Mouse (Mus musculus): Measurements from ENCODE around the gene Ptpre. TPM values are rescaled to one million over a fixed set of nuclear protein-coding genes. Genes with fewer than 3 reads are reported as not detected.

Ptpre gene
- polyA plus RNA-seq, 1 experiment from 2014 or later = 2.3 TPM

- no peak overlapping the region for H3K27ac ChIP-seq (ENCODE audit: low read depth)
- H3K27me3 ChIP-seq (replicated peaks; ENCODE audit: control insufficient read depth, insufficient read depth, low read length) = no peaks in the 10 kb centered on the region
- H3K9ac ChIP-seq (ENCODE audit: low read length) = no peak overlapping the region
- no peak for ATAC-seq (replicated peaks; ENCODE audit: low FRiP score, low TSS enrichment, low read depth)
- DNase-seq (ENCODE audit: low spot score) = no peak
- no peaks in the 10 kb centered on the region for H3K9me3 ChIP-seq (ENCODE audit: control insufficient read depth, low read length)
- WGBS = 77% methylated on average over 8 of the region's 8 CpGs
- H3K4me1 ChIP-seq (replicated peaks; ENCODE audit: control insufficient read depth, insufficient read depth, low read length) = peaks cover 2% of the 10 kb centered on the region; the same call in 1 of the 2 replicates
- H3K36me3 ChIP-seq (ENCODE audit: control insufficient read depth, insufficient read depth, low read length) = no peaks in the 10 kb centered on the region
- H3K4me2 ChIP-seq (ENCODE audit: low read length) = no peak overlapping the region
- H3K4me3 ChIP-seq (ENCODE audit: low read depth, low read length) = no peak overlapping the region
Measured at GRCm38 (mm10) chr7:135588620-135589309, 51.5 kb downstream of the Ptpre start.

GRCm38 (mm10) chr7:135591461-135591860 lies 54.2 kb downstream of the Ptpre start:
- no peak overlapping the region for H3K4me2 ChIP-seq (ENCODE audit: low read length)
- H3K4me1 ChIP-seq (replicated peaks; ENCODE audit: control insufficient read depth, insufficient read depth, low read length) = peaks cover 13% of the 10 kb centered on the region; the same call in 1 of the 2 replicates
- ATAC-seq (replicated peaks; ENCODE audit: low FRiP score, low TSS enrichment, low read depth) (no peak), DNase-seq (ENCODE audit: low spot score) (no peak)
- 87% methylated on average over 2 of the region's 2 CpGs for WGBS
- no peaks in the 10 kb centered on the region for H3K36me3 ChIP-seq (ENCODE audit: control insufficient read depth, insufficient read depth, low read length)
- H3K9ac ChIP-seq (ENCODE audit: low read length) = no peak overlapping the region
- no peaks in the 10 kb centered on the region for H3K9me3 ChIP-seq (ENCODE audit: control insufficient read depth, low read length)
- no peak overlapping the region for H3K27ac ChIP-seq (ENCODE audit: low read depth)
- no peak overlapping the region for H3K4me3 ChIP-seq (ENCODE audit: low read depth, low read length)
- no peaks in the 10 kb centered on the region for H3K27me3 ChIP-seq (replicated peaks; ENCODE audit: control insufficient read depth, insufficient read depth, low read length)

GRCm38 (mm10) chr7:135593286-135593685 lies 56.0 kb downstream of the Ptpre start:
- no peak overlapping the region for H3K4me3 ChIP-seq (ENCODE audit: low read depth, low read length)
- ATAC-seq (replicated peaks; ENCODE audit: low FRiP score, low TSS enrichment, low read depth) = no peak
- no peaks in the 10 kb centered on the region for H3K9me3 ChIP-seq (ENCODE audit: control insufficient read depth, low read length)
- H3K27ac ChIP-seq (ENCODE audit: low read depth) = no peak overlapping the region
- H3K4me2 ChIP-seq (ENCODE audit: low read length) = no peak overlapping the region
- no peak overlapping the region for H3K9ac ChIP-seq (ENCODE audit: low read length)
- WGBS = 66% methylated on average over 5 of the region's 5 CpGs
- no peaks in the 10 kb centered on the region for H3K27me3 ChIP-seq (replicated peaks; ENCODE audit: control insufficient read depth, insufficient read depth, low read length)
- H3K36me3 ChIP-seq (ENCODE audit: control insufficient read depth, insufficient read depth, low read length) = no peaks in the 10 kb centered on the region
- H3K4me1 ChIP-seq (replicated peaks; ENCODE audit: control insufficient read depth, insufficient read depth, low read length) = peaks cover 22% of the 10 kb centered on the region; the same call in 1 of the 2 replicates
- DNase-seq (ENCODE audit: low spot score) = no peak

GRCm38 (mm10) chr7:135593825-135594224 lies 56.5 kb downstream of the Ptpre start:
- H3K4me3 ChIP-seq (ENCODE audit: low read depth, low read length) = no peak overlapping the region
- no peaks in the 10 kb centered on the region for H3K9me3 ChIP-seq (ENCODE audit: control insufficient read depth, low read length)
- H3K27ac ChIP-seq (ENCODE audit: low read depth) = no peak overlapping the region
- peaks cover 22% of the 10 kb centered on the region; the same call in 1 of the 2 replicates for H3K4me1 ChIP-seq (replicated peaks; ENCODE audit: control insufficient read depth, insufficient read depth, low read length)
- H3K36me3 ChIP-seq (ENCODE audit: control insufficient read depth, insufficient read depth, low read length) = no peaks in the 10 kb centered on the region
- H3K4me2 ChIP-seq (ENCODE audit: low read length) = no peak overlapping the region
- H3K9ac ChIP-seq (ENCODE audit: low read length) = no peak overlapping the region
- no peak for ATAC-seq (replicated peaks; ENCODE audit: low FRiP score, low TSS enrichment, low read depth)
- 46% methylated on average over 3 of the region's 3 CpGs for WGBS
- no peak for DNase-seq (ENCODE audit: low spot score)
- no peaks in the 10 kb centered on the region for H3K27me3 ChIP-seq (replicated peaks; ENCODE audit: control insufficient read depth, insufficient read depth, low read length)

DNA sequence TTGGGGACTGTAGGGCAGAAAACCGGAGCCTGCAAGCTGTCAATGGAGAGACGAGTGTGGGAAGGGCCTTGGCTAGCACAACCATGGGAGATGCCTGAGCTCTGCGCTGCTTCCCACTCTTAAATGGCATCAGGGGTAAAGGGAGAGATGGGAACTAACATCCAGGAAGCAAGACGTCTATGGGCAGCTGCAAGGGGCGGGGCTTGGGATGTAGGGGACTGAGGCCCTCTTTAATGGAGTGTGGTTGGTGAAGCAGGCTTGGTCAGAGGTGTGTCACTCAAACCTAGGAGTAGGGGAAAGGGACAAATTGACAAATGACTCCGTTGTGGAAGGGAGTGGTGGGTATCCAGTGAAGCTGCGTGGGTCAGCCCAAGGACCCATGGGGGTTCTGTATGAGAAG lies 57.4 kb downstream of the Ptpre start:
- Histone ChIP-seq H3K27me3 (replicated peaks; ENCODE audit: control insufficient read depth, insufficient read depth, low read length) (no peaks in the 10 kb centered on the region), H3K27ac (ENCODE audit: low read depth) (no peak overlapping the region), H3K4me1 (replicated peaks; ENCODE audit: control insufficient read depth, insufficient read depth, low read length) (peaks cover 22% of the 10 kb centered on the region; the same call in 1 of the 2 replicates), H3K36me3 (ENCODE audit: control insufficient read depth, insufficient read depth, low read length) (no peaks in the 10 kb centered on the region), H3K4me3 (ENCODE audit: low read depth, low read length) (no peak overlapping the region), H3K9me3 (ENCODE audit: control insufficient read depth, low read length) (no peaks in the 10 kb centered on the region), H3K9ac (ENCODE audit: low read length) (no peak overlapping the region), H3K4me2 (ENCODE audit: low read length) (no peak overlapping the region)
- WGBS = 56% methylated on average over 7 of the region's 7 CpGs
- ATAC-seq (replicated peaks; ENCODE audit: low FRiP score, low TSS enrichment, low read depth) = no peak
- no peak for DNase-seq (ENCODE audit: low spot score)

- Histone ChIP-seq H3K4me2 (ENCODE audit: low read length) (no peak overlapping the region), H3K9ac (ENCODE audit: low read length) (no peak overlapping the region), H3K4me1 (replicated peaks; ENCODE audit: control insufficient read depth, insufficient read depth, low read length) (peaks cover 22% of the 10 kb centered on the region; the same call in 1 of the 2 replicates), H3K27ac (ENCODE audit: low read depth) (no peak overlapping the region), H3K9me3 (ENCODE audit: control insufficient read depth, low read length) (no peaks in the 10 kb centered on the region), H3K4me3 (ENCODE audit: low read depth, low read length) (no peak overlapping the region), H3K36me3 (ENCODE audit: control insufficient read depth, insufficient read depth, low read length) (no peaks in the 10 kb centered on the region), H3K27me3 (replicated peaks; ENCODE audit: control insufficient read depth, insufficient read depth, low read length) (no peaks in the 10 kb centered on the region)
- DNase-seq (ENCODE audit: low spot score) = no peak
- ATAC-seq (replicated peaks; ENCODE audit: low FRiP score, low TSS enrichment, low read depth) = no peak
- 44% methylated on average over 5 of the region's 5 CpGs for WGBS
Measured at GRCm38 (mm10) chr7:135595640-135596174, 58.4 kb downstream of the Ptpre start.

DNA sequence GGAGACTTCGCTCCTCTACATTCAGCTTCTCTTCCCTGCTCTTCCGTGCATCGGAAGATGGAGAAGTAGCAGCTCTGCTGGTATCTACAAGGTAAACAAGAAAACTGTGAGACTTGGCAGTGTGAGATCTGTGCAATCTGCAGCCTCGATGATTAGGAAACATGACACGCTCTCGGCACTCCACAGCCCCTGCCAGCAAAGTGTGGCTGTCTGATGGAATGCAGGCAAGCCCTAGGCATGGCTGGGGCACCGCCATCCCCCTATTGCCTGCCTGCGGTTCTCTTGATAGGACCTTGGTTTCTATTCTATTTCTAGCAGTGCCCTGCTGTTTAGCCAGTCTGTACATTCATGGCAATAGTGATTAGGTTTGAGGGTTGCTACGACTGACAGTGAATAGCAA lies 59.7 kb downstream of the Ptpre start:
- Histone ChIP-seq H3K9me3 (ENCODE audit: control insufficient read depth, low read length) (no peaks in the 10 kb centered on the region), H3K27me3 (replicated peaks; ENCODE audit: control insufficient read depth, insufficient read depth, low read length) (no peaks in the 10 kb centered on the region), H3K36me3 (ENCODE audit: control insufficient read depth, insufficient read depth, low read length) (no peaks in the 10 kb centered on the region), H3K4me2 (ENCODE audit: low read length) (no peak overlapping the region), H3K4me3 (ENCODE audit: low read depth, low read length) (no peak overlapping the region), H3K4me1 (replicated peaks; ENCODE audit: control insufficient read depth, insufficient read depth, low read length) (peaks cover 22% of the 10 kb centered on the region; the same call in 1 of the 2 replicates), H3K9ac (ENCODE audit: low read length) (no peak overlapping the region), H3K27ac (ENCODE audit: low read depth) (no peak overlapping the region)
- DNase-seq (ENCODE audit: low spot score) (no peak), ATAC-seq (replicated peaks; ENCODE audit: low FRiP score, low TSS enrichment, low read depth) (no peak)
- WGBS = 34% methylated on average over 9 of the region's 9 CpGs

DNA sequence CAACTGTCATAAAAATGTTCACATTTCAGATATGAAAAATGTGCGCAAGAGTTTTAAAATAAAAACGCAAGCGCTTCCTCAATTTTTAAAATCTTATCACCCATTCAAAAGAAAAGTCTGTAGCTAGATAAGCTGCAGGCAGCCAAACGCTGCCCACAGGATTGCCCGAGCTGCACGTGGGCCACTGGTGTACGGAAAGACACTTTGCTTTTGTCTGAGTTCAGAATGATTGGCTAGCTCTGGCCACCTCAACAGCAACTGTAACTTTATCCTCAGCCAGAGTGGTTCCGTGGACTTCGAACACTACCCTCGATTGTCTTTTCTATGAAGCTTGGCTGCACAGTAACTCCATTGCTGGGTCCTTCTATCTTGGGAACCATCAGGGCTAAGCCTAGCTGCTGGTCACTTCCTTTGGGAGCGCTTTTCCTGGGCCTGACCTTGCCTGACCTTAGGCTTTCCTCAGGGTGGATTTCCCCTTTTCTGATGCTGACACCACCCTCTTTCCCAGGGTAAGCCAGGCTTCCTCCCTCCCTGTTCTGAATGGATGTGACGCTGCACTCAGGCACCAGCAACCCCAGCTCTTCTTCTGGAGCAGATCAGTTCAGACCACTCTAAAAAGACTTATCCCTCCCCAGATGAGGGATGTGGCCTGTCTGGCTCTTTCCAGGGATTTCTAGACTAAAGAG lies 60.5 kb downstream of the Ptpre start:
- H3K4me2 ChIP-seq (ENCODE audit: low read length) = no peak overlapping the region
- peaks cover 22% of the 10 kb centered on the region; the same call in 1 of the 2 replicates for H3K4me1 ChIP-seq (replicated peaks; ENCODE audit: control insufficient read depth, insufficient read depth, low read length)
- no peaks in the 10 kb centered on the region for H3K27me3 ChIP-seq (replicated peaks; ENCODE audit: control insufficient read depth, insufficient read depth, low read length)
- DNase-seq (ENCODE audit: low spot score) = no peak
- no peak overlapping the region for H3K4me3 ChIP-seq (ENCODE audit: low read depth, low read length)
- H3K36me3 ChIP-seq (ENCODE audit: control insufficient read depth, insufficient read depth, low read length) = no peaks in the 10 kb centered on the region
- no peak for ATAC-seq (replicated peaks; ENCODE audit: low FRiP score, low TSS enrichment, low read depth)
- H3K9ac ChIP-seq (ENCODE audit: low read length) = no peak overlapping the region
- WGBS = 60% methylated on average over 12 of the region's 12 CpGs
- H3K9me3 ChIP-seq (ENCODE audit: control insufficient read depth, low read length) = no peaks in the 10 kb centered on the region
- H3K27ac ChIP-seq (ENCODE audit: low read depth) = no peak overlapping the region

Data from intestine, embryonic 14.5 days (tissue).